Mouse (Mus musculus) MEL (cell line): ENCODE results near the gene Fscn1.

Experiments used
- CHD2 ChIP-seq: IDR thresholded peaks from 2 replicates; pipeline ENCODE4 v1.6.1; 2011; ENCODE audit warnings: low read length, improper control_type of control experiment
- CTCF ChIP-seq, 3 experiments: IDR thresholded peaks in 2 of 3; conservative IDR thresholded peaks in 1 of 3; 2 replicates each; pipeline ENCODE4 v1.5.1; 2011 to 2012; ENCODE audit warnings: low read length in 3 of 3, low read depth in 2 of 3, mild to moderate bottlenecking in 2 of 3, improper control_type of control experiment in 1 of 3, inconsistent platforms in 1 of 3, mixed read lengths in 1 of 3, moderate library complexity in 1 of 3; ENCODE audit not compliant: control insufficient read depth in 1 of 3, insufficient read depth in 1 of 3, poor library complexity in 1 of 3, severe bottlenecking in 1 of 3
- GATA1 ChIP-seq: IDR thresholded peaks from 2 replicates; pipeline ENCODE4 v1.6.1; 2011; ENCODE audit warnings: low read depth, low read length, improper control_type of control experiment
- MAZ ChIP-seq: IDR thresholded peaks from 2 replicates; pipeline ENCODE4 v1.6.1; 2012; ENCODE audit warnings: low read depth, mild to moderate bottlenecking, inconsistent platforms, low read length, improper control_type of control experiment
- MEF2A ChIP-seq: IDR thresholded peaks from 2 replicates; pipeline ENCODE4 v1.6.1; 2014; ENCODE audit warnings: low read depth, mild to moderate bottlenecking, inconsistent platforms, low read length, improper control_type of control experiment; ENCODE audit not compliant: poor library complexity, insufficient replicate concordance, severe bottlenecking; ENCODE audit errors: extremely low read depth
- POLR2A ChIP-seq, 2 experiments: IDR thresholded peaks; 2 replicates each; pipeline ENCODE4 v1.6.1; 2011 to 2012; ENCODE audit warnings: low read length in 2 of 2, mild to moderate bottlenecking in 2 of 2, control low read depth in 1 of 2, improper control_type of control experiment in 1 of 2, low read depth in 1 of 2, moderate library complexity in 1 of 2; ENCODE audit not compliant: control insufficient read depth in 1 of 2, insufficient read depth in 1 of 2, poor library complexity in 1 of 2
- SMC3 ChIP-seq: IDR thresholded peaks from 2 replicates; pipeline ENCODE4 v1.6.1; 2011; ENCODE audit warnings: low read depth, low read length, improper control_type of control experiment
- ZC3H11A ChIP-seq: IDR thresholded peaks from 2 replicates; pipeline ENCODE4 v1.6.1; 2012; ENCODE audit warnings: low read depth, mild to moderate bottlenecking, inconsistent platforms, low read length, improper control_type of control experiment

DNA sequence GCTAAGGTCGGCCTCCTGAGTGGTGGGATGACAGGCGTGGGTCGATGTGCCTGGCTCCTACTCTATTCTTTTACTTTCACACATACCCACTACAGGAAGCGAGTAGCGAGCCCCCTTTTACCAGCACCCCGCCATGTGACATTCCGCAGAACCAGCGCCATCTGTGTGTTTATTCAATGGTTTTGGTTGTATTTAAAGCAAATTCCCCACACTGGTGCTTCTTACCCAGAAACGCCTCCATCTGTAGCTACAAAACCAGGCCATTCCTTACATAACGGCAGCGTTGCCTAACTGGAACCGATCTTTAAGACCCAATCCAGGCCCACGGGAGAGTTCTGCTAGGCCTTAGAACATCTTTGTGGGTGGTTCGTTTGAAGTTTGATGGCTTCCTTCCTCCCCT lies 8.3 kb downstream of the Fscn1 start:
- no peak for TF ChIP-seq POLR2A (IDR thresholded peaks at IDR 0.05; ENCODE audit: control insufficient read depth in 1 of 2, insufficient read depth in 1 of 2, low read depth in 1 of 2, low read length in 2 of 2, poor library complexity in 1 of 2)
- TF ChIP-seq GATA1 = no peak
- no peak for TF ChIP-seq ZC3H11A
- TF ChIP-seq CTCF (IDR thresholded peaks at IDR 0.05 in 2 of 3, conservative IDR thresholded peaks at IDR 0.05 in 1 of 3; ENCODE audit: control insufficient read depth in 1 of 3, insufficient read depth in 1 of 3, low read depth in 2 of 3, low read length in 3 of 3, poor library complexity in 1 of 3, severe bottlenecking in 1 of 3) = no peak
- no peak for TF ChIP-seq CHD2
- no peak for TF ChIP-seq MEF2A
- TF ChIP-seq SMC3 = no peak
- TF ChIP-seq MAZ = no peak
